Mouse (Mus musculus) layer of hippocampus, postnatal 10 days (tissue): ENCODE results near the gene RPS10-NUDT3. TPM values are rescaled to one million over a fixed set of nuclear protein-coding genes. Genes with fewer than 3 reads are reported as not detected.

ENCODE experiments used
- DNase-seq, 2 experiments: peaks; one replicate each; pipeline ENCODE4 v3.0.0; 2021; ENCODE audit warnings: low spot score in 2 of 2
- total RNA-seq, 2 experiments: library from RNA; stranded (reverse); gene quantifications; 2 replicates each; pipeline ENCODE4 v1.2.3; 2021

Gene RPS10-NUDT3
- total RNA-seq, 2 experiments from 2014 or later: 2.1 TPM; not detected in 1

- DNase-seq: no peak
These were observed 59.0 kb downstream of the RPS10-NUDT3 start for GRCm38 (mm10) chr17:27576056-27576455.

- DNase-seq: peak in 1 of 2 experiments; percentile 41
These were observed 59.8 kb downstream of the RPS10-NUDT3 start for GRCm38 (mm10) chr17:27575116-27575776.

GRCm38 (mm10) chr17:27574470-27575115 lies 60.4 kb downstream of the RPS10-NUDT3 start:
- DNase-seq: peak; percentile 70 to 84

- DNase-seq: no peak
These were observed 61.2 kb downstream of the RPS10-NUDT3 start for GRCm38 (mm10) chr17:27573772-27574320.

GRCm38 (mm10) chr17:27571315-27571714 lies 63.7 kb downstream of the RPS10-NUDT3 start:
- no peak for DNase-seq

GRCm38 (mm10) chr17:27568228-27568627 lies 66.8 kb downstream of the RPS10-NUDT3 start:
- DNase-seq: no peak

- DNase-seq: no peak
These were observed 69.1 kb downstream of the RPS10-NUDT3 start for GRCm38 (mm10) chr17:27565942-27566267.

- peak; percentile 98 to 99 for DNase-seq
These were observed 69.7 kb downstream of the RPS10-NUDT3 start, which contains the start of gene AI413582 for GRCm38 (mm10) chr17:27565163-27565941. TSS of gene AI413582 (minus strand) at chr17:27565756.

GRCm38 (mm10) chr17:27564391-27565162 lies 70.4 kb downstream of the RPS10-NUDT3 start:
- peak in 1 of 2 experiments; percentile 47 for DNase-seq

- no peak for DNase-seq
These were observed 71.2 kb downstream of the RPS10-NUDT3 start for GRCm38 (mm10) chr17:27563771-27564244.

- no peak for DNase-seq
These were observed 73.1 kb downstream of the RPS10-NUDT3 start for GRCm38 (mm10) chr17:27561809-27562526.

GRCm38 (mm10) chr17:27560926-27561480 lies 74.0 kb downstream of the RPS10-NUDT3 start:
- no peak for DNase-seq

GRCm38 (mm10) chr17:27559596-27559995 lies 75.4 kb downstream of the RPS10-NUDT3 start:
- DNase-seq: no peak

- no peak for DNase-seq
These were observed 76.2 kb downstream of the RPS10-NUDT3 start for GRCm38 (mm10) chr17:27558845-27559244.

GRCm38 (mm10) chr17:27557927-27558661 lies 76.9 kb downstream of the RPS10-NUDT3 start:
- DNase-seq: no peak

GRCm38 (mm10) chr17:27557181-27557926 lies 77.7 kb downstream of the RPS10-NUDT3 start:
- DNase-seq: peak in 1 of 2 experiments; percentile 67

GRCm38 (mm10) chr17:27556315-27557011 lies 78.6 kb downstream of the RPS10-NUDT3 start, which contains the start of gene Hmga1:
TSS of gene Hmga1 (plus strand) at chr17:27556497.
- peak; percentile 79 to 88 for DNase-seq
